Mouse (Mus musculus): ENCODE measurements at regions not wholly inside any gene's neighbourhood (a gene's known extent, or its start where the extent isn't known, plus 50 kb on each side); places are given as distances from the start of the nearest gene placed in this dataset.

GRCm38 (mm10) chr13:97486490-97486889 lies 245.6 kb downstream of the Enc1 start:
- Histone ChIP-seq H3K4me1 (ENCODE audit: control insufficient read depth, insufficient read depth, low read length) (peaks cover 25% of the 10 kb centered on the region), H3K9me3 (ENCODE audit: control insufficient read depth, low read depth, low read length) (no peaks in the 10 kb centered on the region), H3K36me3 (ENCODE audit: control insufficient read depth, insufficient read depth, low read length) (no peaks in the 10 kb centered on the region), H3K9ac (replicated peaks; ENCODE audit: low read depth, low read length) (no peak overlapping the region), H3K4me3 (ENCODE audit: low read depth, low read length) (no peak overlapping the region), H3K27ac (ENCODE audit: low read length) (no peak overlapping the region), H3K27me3 (ENCODE audit: control insufficient read depth, insufficient read depth, low read length) (no peaks in the 10 kb centered on the region), H3K4me2 (replicated peaks; ENCODE audit: low read depth, low read length) (no peak overlapping the region)
- no peak for ATAC-seq (ENCODE audit: insufficient number of reproducible peaks, insufficient read depth, low FRiP score, low read depth)
- 86% methylated on average over 2 of the region's 2 CpGs for WGBS

GRCm38 (mm10) chr13:97485886-97486285 lies 245.0 kb downstream of the Enc1 start:
- 66% methylated on average over 5 of the region's 5 CpGs for WGBS
- Histone ChIP-seq H3K4me2 (replicated peaks; ENCODE audit: low read depth, low read length) (no peak overlapping the region), H3K4me3 (ENCODE audit: low read depth, low read length) (no peak overlapping the region), H3K9ac (replicated peaks; ENCODE audit: low read depth, low read length) (no peak overlapping the region), H3K36me3 (ENCODE audit: control insufficient read depth, insufficient read depth, low read length) (no peaks in the 10 kb centered on the region), H3K27ac (ENCODE audit: low read length) (no peak overlapping the region), H3K4me1 (ENCODE audit: control insufficient read depth, insufficient read depth, low read length) (peaks cover 22% of the 10 kb centered on the region), H3K27me3 (ENCODE audit: control insufficient read depth, insufficient read depth, low read length) (no peaks in the 10 kb centered on the region), H3K9me3 (ENCODE audit: control insufficient read depth, low read depth, low read length) (no peaks in the 10 kb centered on the region)
- ATAC-seq (ENCODE audit: insufficient number of reproducible peaks, insufficient read depth, low FRiP score, low read depth), result no peak

- no peaks in the 10 kb centered on the region for H3K27me3 ChIP-seq (ENCODE audit: control insufficient read depth, insufficient read depth, low read length)
- H3K9ac ChIP-seq (replicated peaks; ENCODE audit: low read depth, low read length), result no peak overlapping the region
- no peak overlapping the region for H3K4me3 ChIP-seq (ENCODE audit: low read depth, low read length)
- H3K4me2 ChIP-seq (replicated peaks; ENCODE audit: low read depth, low read length), result no peak overlapping the region
- no peak overlapping the region for H3K27ac ChIP-seq (ENCODE audit: low read length)
- WGBS, result 89% methylated on average over 20 of the region's 20 CpGs
- no peaks in the 10 kb centered on the region for H3K9me3 ChIP-seq (ENCODE audit: control insufficient read depth, low read depth, low read length)
- H3K4me1 ChIP-seq (ENCODE audit: control insufficient read depth, insufficient read depth, low read length), result peaks cover 22% of the 10 kb centered on the region
- ATAC-seq (ENCODE audit: insufficient number of reproducible peaks, insufficient read depth, low FRiP score, low read depth), result no peak
- H3K36me3 ChIP-seq (ENCODE audit: control insufficient read depth, insufficient read depth, low read length), result no peaks in the 10 kb centered on the region
Observed at GRCm38 (mm10) chr13:97484808-97485545, 244.1 kb downstream of the Enc1 start.

GRCm38 (mm10) chr13:97483681-97484080 lies 242.8 kb downstream of the Enc1 start:
- 80% methylated on average over 8 of the region's 8 CpGs for WGBS

GRCm38 (mm10) chr13:97482439-97482946 lies 241.6 kb downstream of the Enc1 start:
- ATAC-seq (ENCODE audit: insufficient number of reproducible peaks, insufficient read depth, low FRiP score, low read depth), result no peak
- H3K9ac ChIP-seq (replicated peaks; ENCODE audit: low read depth, low read length), result no peak overlapping the region
- no peaks in the 10 kb centered on the region for H3K27me3 ChIP-seq (ENCODE audit: control insufficient read depth, insufficient read depth, low read length)
- 98% methylated on average over 3 of the region's 3 CpGs for WGBS
- H3K4me3 ChIP-seq (ENCODE audit: low read depth, low read length), result no peak overlapping the region
- no peaks in the 10 kb centered on the region for H3K9me3 ChIP-seq (ENCODE audit: control insufficient read depth, low read depth, low read length)
- H3K4me2 ChIP-seq (replicated peaks; ENCODE audit: low read depth, low read length), result no peak overlapping the region
- no peaks in the 10 kb centered on the region for H3K36me3 ChIP-seq (ENCODE audit: control insufficient read depth, insufficient read depth, low read length)
- 0 out of 2 replicates have a peak, but pooled peaks cover 4% of the 10 kb centered on the region for H3K4me1 ChIP-seq (ENCODE audit: control insufficient read depth, insufficient read depth, low read length)
- H3K27ac ChIP-seq (ENCODE audit: low read length), result no peak overlapping the region

More at GRCm38 (mm10) chr13:97483681-97484080, 242.8 kb downstream of the Enc1 start:
- no peak for ATAC-seq (ENCODE audit: insufficient number of reproducible peaks, insufficient read depth, low FRiP score, low read depth)
- Histone ChIP-seq H3K9me3 (ENCODE audit: control insufficient read depth, low read depth, low read length) (no peaks in the 10 kb centered on the region), H3K4me2 (replicated peaks; ENCODE audit: low read depth, low read length) (no peak overlapping the region), H3K27ac (ENCODE audit: low read length) (no peak overlapping the region), H3K27me3 (ENCODE audit: control insufficient read depth, insufficient read depth, low read length) (no peaks in the 10 kb centered on the region), H3K9ac (replicated peaks; ENCODE audit: low read depth, low read length) (no peak overlapping the region), H3K4me1 (ENCODE audit: control insufficient read depth, insufficient read depth, low read length) (peaks cover 12% of the 10 kb centered on the region), H3K36me3 (ENCODE audit: control insufficient read depth, insufficient read depth, low read length) (no peaks in the 10 kb centered on the region), H3K4me3 (ENCODE audit: low read depth, low read length) (no peak overlapping the region)

GRCm38 (mm10) chr13:97481259-97481658 lies 240.4 kb downstream of the Enc1 start:
- Histone ChIP-seq H3K4me2 (replicated peaks; ENCODE audit: low read depth, low read length) (no peak overlapping the region), H3K4me3 (ENCODE audit: low read depth, low read length) (no peak overlapping the region), H3K27me3 (ENCODE audit: control insufficient read depth, insufficient read depth, low read length) (no peaks in the 10 kb centered on the region), H3K4me1 (ENCODE audit: control insufficient read depth, insufficient read depth, low read length) (no peaks in the 10 kb centered on the region), H3K36me3 (ENCODE audit: control insufficient read depth, insufficient read depth, low read length) (no peaks in the 10 kb centered on the region), H3K9me3 (ENCODE audit: control insufficient read depth, low read depth, low read length) (no peaks in the 10 kb centered on the region), H3K9ac (replicated peaks; ENCODE audit: low read depth, low read length) (no peak overlapping the region), H3K27ac (ENCODE audit: low read length) (no peak overlapping the region)
- ATAC-seq (ENCODE audit: insufficient number of reproducible peaks, insufficient read depth, low FRiP score, low read depth), result no peak
- WGBS, result 88% methylated on average over 2 of the region's 2 CpGs

- Histone ChIP-seq H3K4me2 (replicated peaks; ENCODE audit: low read depth, low read length) (no peak overlapping the region), H3K9ac (replicated peaks; ENCODE audit: low read depth, low read length) (no peak overlapping the region), H3K27me3 (ENCODE audit: control insufficient read depth, insufficient read depth, low read length) (no peaks in the 10 kb centered on the region), H3K9me3 (ENCODE audit: control insufficient read depth, low read depth, low read length) (no peaks in the 10 kb centered on the region), H3K36me3 (ENCODE audit: control insufficient read depth, insufficient read depth, low read length) (no peaks in the 10 kb centered on the region), H3K4me3 (ENCODE audit: low read depth, low read length) (no peak overlapping the region), H3K4me1 (ENCODE audit: control insufficient read depth, insufficient read depth, low read length) (no peaks in the 10 kb centered on the region), H3K27ac (ENCODE audit: low read length) (no peak overlapping the region)
- ATAC-seq (ENCODE audit: insufficient number of reproducible peaks, insufficient read depth, low FRiP score, low read depth), result no peak
- 78% methylated on average over 10 of the region's 10 CpGs for WGBS
Observed at GRCm38 (mm10) chr13:97479066-97479586, 238.2 kb downstream of the Enc1 start.

- 85% methylated on average over 3 of the region's 3 CpGs for WGBS
- no peaks in the 10 kb centered on the region for H3K36me3 ChIP-seq (ENCODE audit: control insufficient read depth, insufficient read depth, low read length)
- no peak for ATAC-seq (ENCODE audit: insufficient number of reproducible peaks, insufficient read depth, low FRiP score, low read depth)
Observed at GRCm38 (mm10) chr13:97473971-97474365, 233.1 kb downstream of the Enc1 start.

More at GRCm38 (mm10) chr13:97473971-97474365, 233.1 kb downstream of the Enc1 start:
- no peak overlapping the region for H3K4me2 ChIP-seq (replicated peaks; ENCODE audit: low read depth, low read length)
- no peak overlapping the region for H3K27ac ChIP-seq (ENCODE audit: low read length)
- H3K4me1 ChIP-seq (ENCODE audit: control insufficient read depth, insufficient read depth, low read length), result 0 out of 2 replicates have a peak, but pooled peaks cover 5% of the 10 kb centered on the region
- H3K9ac ChIP-seq (replicated peaks; ENCODE audit: low read depth, low read length), result no peak overlapping the region
- H3K4me3 ChIP-seq (ENCODE audit: low read depth, low read length), result no peak overlapping the region
- no peaks in the 10 kb centered on the region for H3K27me3 ChIP-seq (ENCODE audit: control insufficient read depth, insufficient read depth, low read length)
- no peaks in the 10 kb centered on the region for H3K9me3 ChIP-seq (ENCODE audit: control insufficient read depth, low read depth, low read length)
